Mouse (Mus musculus) common myeloid progenitor, adult 5-6 weeks (primary cell): Measurements from ENCODE around the gene Gm9918. TPM values are rescaled to one million over a fixed set of nuclear protein-coding genes. Genes with fewer than 3 reads are reported as not detected.

Source experiments
- ATAC-seq: replicated peaks from 2 replicates; pipeline ENCODE4 v1.8.0; 2016; ENCODE audit warnings: low read depth, mild to moderate bottlenecking, moderate TSS enrichment, inconsistent platforms; ENCODE audit not compliant: poor library complexity, severe bottlenecking
- total RNA-seq: library from RNA; stranded (forward); fragments of 200-1000, 187-1606 nt; gene quantifications from 2 replicates; pipeline ENCODE4 v1.2.3, GENCODE M21; 2017

The Gm9918 gene
- total RNA-seq, 1 experiment from 2014 or later: not detected

GRCm38 (mm10) chr15:102316263-102316662 is 45.9 kb downstream of the Gm9918 start:
- ATAC-seq: peak; percentile 84

Other genes starting within 250 kb of the Gm9918 start
- 15.7 and 19.7 TPM in 2 replicates for gene Krt18, start 242.4 kb upstream of the Gm9918 start, total RNA-seq
- 452 and 502 TPM in 2 replicates for gene Eif4b, start 196.8 kb upstream of the Gm9918 start, total RNA-seq
- gene Tns2, start 170.2 kb upstream of the Gm9918 start, total RNA-seq: not detected in 2 replicates
- 9.7 and 15.5 TPM in 2 replicates for gene Spryd3, start 134.3 kb upstream of the Gm9918 start, total RNA-seq
- not detected in 2 replicates for gene Igfbp6, start 126.2 kb upstream of the Gm9918 start, total RNA-seq
- 3.3 and 6.3 TPM in 2 replicates for gene Soat2, start 120.0 kb upstream of the Gm9918 start, total RNA-seq
- gene Zfp740, start 67.3 kb upstream of the Gm9918 start, total RNA-seq: 33.7 and 35.4 TPM in 2 replicates
- 7.0 and 27.8 TPM in 2 replicates for gene Csad, start 65.8 kb upstream of the Gm9918 start, total RNA-seq
- gene Itgb7, start 38.6 kb upstream of the Gm9918 start, total RNA-seq: 81.3 and 108 TPM in 2 replicates
- 1.2 and 3.9 TPM in 2 replicates for gene Rarg, start 13.0 kb upstream of the Gm9918 start, total RNA-seq
- gene Mfsd5, start 8.9 kb downstream of the Gm9918 start, total RNA-seq: 16.8 and 21.0 TPM in 2 replicates
- 24.6 and 39.7 TPM in 2 replicates for gene Espl1, start 25.7 kb downstream of the Gm9918 start, total RNA-seq
- gene Pfdn5, start 55.6 kb downstream of the Gm9918 start, total RNA-seq: 219 and 289 TPM in 2 replicates
- 40.0 and 50.8 TPM in 2 replicates for gene Myg1, start 61.1 kb downstream of the Gm9918 start, total RNA-seq
- gene Aaas, start 80.2 kb downstream of the Gm9918 start, total RNA-seq: 111 and 199 TPM in 2 replicates
- not detected in 2 replicates for gene Sp7, start 96.6 kb downstream of the Gm9918 start, total RNA-seq
- gene Sp1, start 135.6 kb downstream of the Gm9918 start, total RNA-seq: 65.3 and 87.3 TPM in 2 replicates
- gene Amhr2, start 174.8 kb downstream of the Gm9918 start, total RNA-seq: not detected in 2 replicates
- gene Prr13, start 188.5 kb downstream of the Gm9918 start, total RNA-seq: 38.7 and 51.2 TPM in 2 replicates
- 227 and 349 TPM in 2 replicates for gene Pcbp2, start 200.0 kb downstream of the Gm9918 start, total RNA-seq
- gene Gm10337, start 233.2 kb downstream of the Gm9918 start, total RNA-seq: not detected in 2 replicates
- gene Map3k12, start 246.5 kb downstream of the Gm9918 start, total RNA-seq: 0.92 and 1.3 TPM in 2 replicates
- 13.4 and 31.7 TPM in 2 replicates for gene Tarbp2, start 247.6 kb downstream of the Gm9918 start, total RNA-seq